Mouse (Mus musculus): ENCODE measurements around the gene S100b. TPM values are rescaled to one million over a fixed set of nuclear protein-coding genes. Genes with fewer than 3 reads are reported as not detected.

S100b gene
- polyA plus RNA-seq, 1 experiment from 2014 or later, result 0.20 TPM

- DNase-seq (ENCODE audit: low spot score, missing footprints) (no peak), ATAC-seq (ENCODE audit: low FRiP score) (no peak)
- no peaks in the 10 kb centered on the region for H3K27me3 ChIP-seq (ENCODE audit: control insufficient read depth, insufficient read depth, low read length)
- WGBS, result 78% methylated on average over 1 of the region's 1 CpGs
- H3K9ac ChIP-seq (ENCODE audit: low read length), result no peak overlapping the region
- no peak overlapping the region for H3K27ac ChIP-seq (ENCODE audit: low read depth, low read length)
- no peaks in the 10 kb centered on the region for H3K9me3 ChIP-seq (ENCODE audit: control insufficient read depth, low read length)
- no peak overlapping the region for H3K4me2 ChIP-seq
- H3K36me3 ChIP-seq (ENCODE audit: control insufficient read depth, insufficient read depth, low read length), result no peaks in the 10 kb centered on the region
- H3K4me1 ChIP-seq (ENCODE audit: control insufficient read depth, insufficient read depth, low read length), result no peaks in the 10 kb centered on the region
- H3K4me3 ChIP-seq (ENCODE audit: low read depth, low read length), result no peak overlapping the region
Observed at GRCm38 (mm10) chr10:76229627-76230026, 24.0 kb upstream of the S100b start.

GRCm38 (mm10) chr10:76237341-76238225, 16.1 kb upstream of the S100b start, which contains the start of gene Prmt2:
Gene Prmt2 (minus strand): TSS chr10:76237865.
- Histone ChIP-seq H3K4me1 (ENCODE audit: control insufficient read depth, insufficient read depth, low read length) (peaks cover 6% of the 10 kb centered on the region; the same call in 1 of the 2 replicates), H3K9me3 (ENCODE audit: control insufficient read depth, low read length) (no peaks in the 10 kb centered on the region), H3K9ac (ENCODE audit: low read length) (peak within 1 kb of the TSS; percentile 64), H3K27ac (ENCODE audit: low read depth, low read length) (peak within 1 kb of the TSS; percentile 84), H3K4me3 (ENCODE audit: low read depth, low read length) (peak within 1 kb of the TSS; percentile 49), H3K36me3 (ENCODE audit: control insufficient read depth, insufficient read depth, low read length) (no peaks in the 10 kb centered on the region), H3K27me3 (ENCODE audit: control insufficient read depth, insufficient read depth, low read length) (no peaks in the 10 kb centered on the region), H3K4me2 (peak within 1 kb of the TSS; percentile 70)
- 1% methylated on average over 47 of the region's 47 CpGs for WGBS
- ATAC-seq (ENCODE audit: low FRiP score), result peak; percentile 98
- peak; percentile 99 for DNase-seq (ENCODE audit: low spot score, missing footprints)

- Histone ChIP-seq H3K4me1 (ENCODE audit: control insufficient read depth, insufficient read depth, low read length) (peaks cover 6% of the 10 kb centered on the region; the same call in 1 of the 2 replicates), H3K4me2 (no peak overlapping the region), H3K36me3 (ENCODE audit: control insufficient read depth, insufficient read depth, low read length) (no peaks in the 10 kb centered on the region), H3K9me3 (ENCODE audit: control insufficient read depth, low read length) (no peaks in the 10 kb centered on the region), H3K9ac (ENCODE audit: low read length) (no peak overlapping the region), H3K27me3 (ENCODE audit: control insufficient read depth, insufficient read depth, low read length) (no peaks in the 10 kb centered on the region), H3K27ac (ENCODE audit: low read depth, low read length) (no peak overlapping the region), H3K4me3 (ENCODE audit: low read depth, low read length) (no peak overlapping the region)
- DNase-seq (ENCODE audit: low spot score, missing footprints) (no peak), ATAC-seq (ENCODE audit: low FRiP score) (no peak)
- 76% methylated on average over 4 of the region's 4 CpGs for WGBS
Observed at GRCm38 (mm10) chr10:76239401-76239800, 14.3 kb upstream of the S100b start.

- Histone ChIP-seq H3K4me3 (ENCODE audit: low read depth, low read length) (no peak overlapping the region), H3K4me2 (no peak overlapping the region), H3K9ac (ENCODE audit: low read length) (no peak overlapping the region), H3K27me3 (ENCODE audit: control insufficient read depth, insufficient read depth, low read length) (no peaks in the 10 kb centered on the region), H3K27ac (ENCODE audit: low read depth, low read length) (no peak overlapping the region), H3K4me1 (ENCODE audit: control insufficient read depth, insufficient read depth, low read length) (peaks cover 5% of the 10 kb centered on the region; the same call in 1 of the 2 replicates), H3K9me3 (ENCODE audit: control insufficient read depth, low read length) (no peaks in the 10 kb centered on the region), H3K36me3 (ENCODE audit: control insufficient read depth, insufficient read depth, low read length) (no peaks in the 10 kb centered on the region)
- 79% methylated on average over 2 of the region's 2 CpGs for WGBS
- no peak for DNase-seq (ENCODE audit: low spot score, missing footprints)
- ATAC-seq (ENCODE audit: low FRiP score), result no peak
Observed at GRCm38 (mm10) chr10:76245106-76245505, 8.5 kb upstream of the S100b start.

- Histone ChIP-seq H3K36me3 (ENCODE audit: control insufficient read depth, insufficient read depth, low read length) (no peaks in the 10 kb centered on the region), H3K27ac (ENCODE audit: low read depth, low read length) (no peak overlapping the region), H3K4me2 (no peak overlapping the region), H3K4me1 (ENCODE audit: control insufficient read depth, insufficient read depth, low read length) (peaks cover 5% of the 10 kb centered on the region; the same call in 1 of the 2 replicates), H3K4me3 (ENCODE audit: low read depth, low read length) (no peak overlapping the region), H3K9me3 (ENCODE audit: control insufficient read depth, low read length) (no peaks in the 10 kb centered on the region), H3K9ac (ENCODE audit: low read length) (no peak overlapping the region), H3K27me3 (ENCODE audit: control insufficient read depth, insufficient read depth, low read length) (no peaks in the 10 kb centered on the region)
- ATAC-seq (ENCODE audit: low FRiP score), result no peak
- no peak for DNase-seq (ENCODE audit: low spot score, missing footprints)
- 54% methylated on average over 4 of the region's 4 CpGs for WGBS
Observed at GRCm38 (mm10) chr10:76246601-76247000, 7.1 kb upstream of the S100b start.

- no peak overlapping the region for H3K27ac ChIP-seq (ENCODE audit: low read depth, low read length)
- peaks cover 5% of the 10 kb centered on the region; the same call in 1 of the 2 replicates for H3K4me1 ChIP-seq (ENCODE audit: control insufficient read depth, insufficient read depth, low read length)
- no peak overlapping the region for H3K4me2 ChIP-seq
- no peak overlapping the region for H3K9ac ChIP-seq (ENCODE audit: low read length)
- ATAC-seq (ENCODE audit: low FRiP score) (no peak; the same call in 1 of the 2 replicates), DNase-seq (ENCODE audit: low spot score, missing footprints) (peak; percentile 86)
- no peaks in the 10 kb centered on the region for H3K9me3 ChIP-seq (ENCODE audit: control insufficient read depth, low read length)
- no peaks in the 10 kb centered on the region for H3K27me3 ChIP-seq (ENCODE audit: control insufficient read depth, insufficient read depth, low read length)
- no peak overlapping the region for H3K4me3 ChIP-seq (ENCODE audit: low read depth, low read length)
- H3K36me3 ChIP-seq (ENCODE audit: control insufficient read depth, insufficient read depth, low read length), result no peaks in the 10 kb centered on the region
- WGBS, result 38% methylated on average over 21 of the region's 21 CpGs
Observed at GRCm38 (mm10) chr10:76247960-76248646, 5.5 kb upstream of the S100b start.

- no peaks in the 10 kb centered on the region for H3K9me3 ChIP-seq (ENCODE audit: control insufficient read depth, low read length)
- H3K36me3 ChIP-seq (ENCODE audit: control insufficient read depth, insufficient read depth, low read length), result no peaks in the 10 kb centered on the region
- H3K27me3 ChIP-seq (ENCODE audit: control insufficient read depth, insufficient read depth, low read length), result no peaks in the 10 kb centered on the region
- H3K4me2 ChIP-seq, result no peak overlapping the region
- H3K4me3 ChIP-seq (ENCODE audit: low read depth, low read length), result no peak overlapping the region
- ATAC-seq (ENCODE audit: low FRiP score) (no peak), DNase-seq (ENCODE audit: low spot score, missing footprints) (no peak)
- no peak overlapping the region for H3K9ac ChIP-seq (ENCODE audit: low read length)
- H3K4me1 ChIP-seq (ENCODE audit: control insufficient read depth, insufficient read depth, low read length), result peaks cover 5% of the 10 kb centered on the region; the same call in 1 of the 2 replicates
- 82% methylated on average over 5 of the region's 5 CpGs for WGBS
- no peak overlapping the region for H3K27ac ChIP-seq (ENCODE audit: low read depth, low read length)
Observed at GRCm38 (mm10) chr10:76248647-76248968, 5.0 kb upstream of the S100b start.

GRCm38 (mm10) chr10:76250870-76251269, 2.8 kb upstream of the S100b start:
- H3K4me1 ChIP-seq (ENCODE audit: control insufficient read depth, insufficient read depth, low read length), result peaks cover 5% of the 10 kb centered on the region; the same call in 1 of the 2 replicates
- no peaks in the 10 kb centered on the region for H3K36me3 ChIP-seq (ENCODE audit: control insufficient read depth, insufficient read depth, low read length)
- no peak overlapping the region for H3K4me2 ChIP-seq
- no peak overlapping the region for H3K27ac ChIP-seq (ENCODE audit: low read depth, low read length)
- H3K27me3 ChIP-seq (ENCODE audit: control insufficient read depth, insufficient read depth, low read length), result no peaks in the 10 kb centered on the region
- H3K4me3 ChIP-seq (ENCODE audit: low read depth, low read length), result no peak overlapping the region
- no peak overlapping the region for H3K9ac ChIP-seq (ENCODE audit: low read length)
- no peaks in the 10 kb centered on the region for H3K9me3 ChIP-seq (ENCODE audit: control insufficient read depth, low read length)
- ATAC-seq (ENCODE audit: low FRiP score) (no peak), DNase-seq (ENCODE audit: low spot score, missing footprints) (no peak)
- WGBS, result 75% methylated on average over 7 of the region's 7 CpGs

- H3K36me3 ChIP-seq (ENCODE audit: control insufficient read depth, insufficient read depth, low read length), result no peaks in the 10 kb centered on the region
- H3K4me2 ChIP-seq, result no peak overlapping the region
- no peaks in the 10 kb centered on the region for H3K9me3 ChIP-seq (ENCODE audit: control insufficient read depth, low read length)
- no peak for DNase-seq (ENCODE audit: low spot score, missing footprints)
- H3K4me3 ChIP-seq (ENCODE audit: low read depth, low read length), result no peak overlapping the region
- no peaks in the 10 kb centered on the region for H3K27me3 ChIP-seq (ENCODE audit: control insufficient read depth, insufficient read depth, low read length)
- no peak overlapping the region for H3K9ac ChIP-seq (ENCODE audit: low read length)
- 91% methylated on average over 1 of the region's 1 CpGs for WGBS
- no peak overlapping the region for H3K27ac ChIP-seq (ENCODE audit: low read depth, low read length)
- H3K4me1 ChIP-seq (ENCODE audit: control insufficient read depth, insufficient read depth, low read length), result peaks cover 2% of the 10 kb centered on the region; the same call in 1 of the 2 replicates
- ATAC-seq (ENCODE audit: low FRiP score), result no peak
Observed at GRCm38 (mm10) chr10:76253079-76253478, 574 bp upstream of the S100b start.
